Mouse (Mus musculus): Measurements from ENCODE around the gene Pias1.

Pias1 gene

DNA sequence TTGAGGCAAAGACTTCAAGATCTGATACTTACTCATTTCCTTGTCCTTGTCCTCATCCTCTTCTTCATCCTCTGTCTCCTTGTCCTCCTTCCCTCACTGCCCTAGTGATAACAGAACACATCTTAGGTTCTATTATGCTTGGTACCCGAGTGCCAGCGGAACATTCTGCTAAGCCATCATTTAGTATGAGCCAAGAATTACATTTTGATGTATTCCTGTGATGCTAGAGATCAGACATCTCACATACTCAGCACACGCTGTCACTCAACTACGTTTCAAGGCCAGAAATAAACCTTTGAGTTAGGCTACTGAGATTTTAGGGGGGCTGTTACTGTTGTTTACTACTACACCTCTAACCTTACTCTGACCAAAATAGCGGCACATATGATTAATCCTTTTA lies at the start of gene Pias1:
Gene Pias1 (minus strand): TSS at position 101 of the 400 bp plus-strand sequence.
- no peak for DNase-seq (ENCODE audit: low read depth, low spot score)

DNA sequence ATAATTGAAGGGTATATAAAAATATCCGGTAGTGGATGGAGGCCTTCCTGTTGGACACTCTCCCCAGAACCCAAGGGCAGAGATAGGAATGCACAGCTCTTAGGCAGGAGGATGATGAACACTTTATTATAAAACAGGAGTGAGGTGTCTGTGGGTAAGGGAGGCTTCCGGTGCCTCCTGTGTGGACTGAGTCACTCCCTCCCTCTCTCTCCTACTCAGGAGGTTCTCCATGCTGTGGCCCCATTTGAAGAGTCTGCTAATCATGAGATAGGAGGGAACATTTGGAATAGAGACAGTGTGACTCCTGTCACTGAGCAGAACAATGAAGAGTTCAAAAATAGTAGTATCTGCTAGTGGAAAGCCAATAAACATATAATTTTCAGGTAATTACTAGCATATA lies 47.7 kb upstream of the Pias1 start:
- DNase-seq (ENCODE audit: low read depth, low spot score), result no peak

DNA sequence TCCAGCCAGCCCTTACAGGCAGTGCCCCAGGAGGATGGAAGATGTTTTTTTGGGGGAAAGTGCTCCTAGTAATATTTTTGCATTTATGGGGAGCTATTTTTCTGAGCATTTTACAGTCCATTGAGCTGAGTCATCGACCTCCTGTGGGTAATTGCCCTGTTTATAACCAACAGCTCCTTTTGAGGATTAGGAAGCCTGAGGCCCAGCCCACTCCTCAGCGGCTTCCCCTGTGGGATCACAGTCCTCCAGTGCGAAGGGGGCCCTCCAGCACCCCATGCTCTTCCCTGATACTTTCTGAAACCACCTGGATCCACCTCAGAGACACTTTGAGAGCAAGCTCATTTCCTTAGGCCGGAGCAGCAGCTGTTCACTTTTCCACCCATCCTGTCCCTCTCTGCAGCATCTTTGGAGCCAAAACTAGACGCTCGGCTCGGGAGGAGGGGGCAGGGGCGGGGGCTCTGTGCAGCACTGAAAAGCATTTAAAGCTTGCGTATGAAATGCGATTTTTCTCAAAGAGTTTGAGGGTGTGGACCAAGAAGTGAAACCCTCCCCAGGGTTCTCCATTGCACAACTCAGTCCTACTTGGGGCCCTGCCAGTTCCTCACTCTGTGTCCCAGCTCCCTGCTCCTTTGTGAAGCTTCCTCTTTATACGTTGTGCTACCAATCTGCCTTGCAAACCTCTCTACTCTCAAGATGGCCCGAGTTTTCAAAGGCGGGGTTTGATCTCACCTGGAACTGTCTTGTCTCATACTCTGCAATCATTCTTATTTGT lies 43.5 kb upstream of the Pias1 start:
- DNase-seq (ENCODE audit: low read depth, low spot score), result no peak

DNA sequence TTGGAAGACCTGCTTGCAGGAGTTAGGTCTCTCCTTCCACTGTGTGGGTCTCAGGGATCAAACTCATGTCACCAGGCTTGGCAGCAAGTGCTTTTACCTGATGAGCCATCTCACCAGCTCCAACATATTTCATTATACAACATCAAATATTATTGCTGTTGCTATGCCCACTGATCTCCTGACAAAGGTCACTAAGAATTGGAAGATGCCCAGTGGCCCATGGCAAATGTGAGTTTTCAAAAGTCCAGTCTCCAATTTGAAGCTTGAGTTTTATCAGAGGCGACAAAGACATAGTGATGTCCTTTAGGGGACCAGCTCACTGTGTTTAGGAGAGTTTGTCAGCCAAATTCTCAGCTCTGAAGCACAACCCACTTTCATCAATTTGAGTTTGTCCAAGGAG lies 34.8 kb upstream of the Pias1 start:
- DNase-seq (ENCODE audit: low read depth, low spot score), result no peak

DNA sequence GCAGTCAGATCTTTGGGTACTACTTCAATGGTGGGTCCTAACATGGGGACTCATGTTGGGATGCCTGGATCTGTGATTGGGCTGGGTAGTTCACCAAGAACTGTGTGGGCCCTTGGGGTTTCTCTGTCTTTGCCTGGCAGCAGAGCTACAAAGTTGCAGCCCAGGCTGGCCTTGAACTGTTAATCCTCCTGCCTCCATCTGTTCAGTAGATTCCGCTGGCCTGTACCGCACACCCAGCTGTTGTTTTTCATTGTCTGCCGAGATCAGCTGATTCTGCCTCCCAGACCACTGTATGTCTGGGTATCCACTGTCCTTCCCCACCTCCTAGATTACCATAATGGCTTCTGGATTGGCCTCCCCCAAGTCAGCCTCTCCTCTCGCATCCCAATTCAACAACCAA lies 19.6 kb upstream of the Pias1 start:
- DNase-seq (ENCODE audit: low read depth, low spot score), result no peak

DNA sequence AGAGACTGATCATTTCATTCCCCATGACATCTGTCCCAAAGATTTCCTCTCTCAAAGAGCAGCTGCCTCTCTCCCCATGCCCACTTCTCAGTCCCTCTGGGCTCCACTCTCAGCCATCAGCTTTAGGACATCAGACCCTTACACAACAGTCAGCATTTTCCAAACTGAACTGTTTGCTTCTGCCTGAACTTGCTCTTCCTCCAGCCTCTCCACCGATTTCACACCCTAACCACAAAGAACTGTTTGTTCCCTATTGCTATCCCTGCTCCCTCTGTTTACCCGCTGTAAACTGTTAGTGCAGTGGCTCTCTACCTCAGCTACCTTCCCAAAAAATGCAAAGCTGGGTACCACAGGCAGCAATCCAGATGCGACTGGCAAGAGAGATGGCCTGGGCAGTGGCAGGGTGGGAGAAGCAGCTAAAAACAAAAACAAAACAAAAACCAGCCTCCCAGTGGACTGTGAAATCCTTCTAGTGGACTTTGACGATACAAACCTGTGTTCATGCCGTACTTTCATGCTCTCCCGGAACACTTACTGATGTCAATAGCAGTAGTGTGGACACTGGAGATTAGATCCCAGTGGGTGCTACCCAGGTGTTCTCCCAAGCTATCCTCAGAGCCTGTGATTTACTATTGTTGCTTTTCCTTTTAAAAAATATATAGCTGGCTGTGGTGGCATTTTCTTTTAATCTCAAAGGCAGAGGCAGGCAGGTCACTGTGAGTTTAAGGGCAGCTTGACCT lies 18.5 kb upstream of the Pias1 start:
- no peak for DNase-seq (ENCODE audit: low read depth, low spot score)

DNA sequence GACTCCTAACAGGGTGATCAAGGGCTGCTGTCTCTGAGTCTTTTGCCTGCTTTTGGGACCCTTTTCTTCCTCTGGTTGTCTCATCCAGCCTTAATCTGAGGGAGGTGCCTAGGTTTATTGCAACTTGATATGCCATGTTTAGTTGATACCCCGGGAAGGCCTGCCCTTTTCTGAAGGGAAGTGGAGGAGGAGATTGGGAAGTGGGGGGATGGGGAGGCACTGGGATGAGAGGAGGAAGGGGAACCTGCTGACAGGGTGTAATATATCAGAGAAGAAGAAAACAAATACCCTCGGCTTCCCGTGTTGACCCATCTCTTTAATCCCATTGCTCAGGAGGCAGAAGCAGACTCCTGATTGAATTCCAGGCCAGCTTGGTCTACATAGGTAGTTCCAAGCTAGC lies 10.8 kb upstream of the Pias1 start:
- DNase-seq (ENCODE audit: low read depth, low spot score), result no peak

DNA sequence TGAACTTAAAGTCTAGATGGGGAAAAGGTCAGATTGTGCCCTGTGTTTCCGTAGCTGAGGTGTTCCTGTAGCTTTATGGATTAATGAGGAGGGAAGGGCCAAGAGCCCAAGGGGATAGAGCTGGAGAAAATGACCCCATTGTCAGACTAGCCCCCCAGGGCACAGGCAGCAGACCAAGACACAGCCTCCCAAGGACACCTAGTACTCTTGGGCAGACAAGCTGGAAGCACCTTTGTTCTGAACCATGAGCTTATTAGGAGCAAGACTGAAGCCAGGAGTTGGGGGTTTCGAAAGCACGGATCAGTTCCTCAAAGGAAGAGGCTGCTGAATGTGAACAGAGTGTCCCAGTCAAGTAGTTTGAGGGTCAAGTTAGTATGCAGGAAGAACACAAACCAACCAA lies 9.9 kb upstream of the Pias1 start:
- DNase-seq (ENCODE audit: low read depth, low spot score), result no peak

DNA sequence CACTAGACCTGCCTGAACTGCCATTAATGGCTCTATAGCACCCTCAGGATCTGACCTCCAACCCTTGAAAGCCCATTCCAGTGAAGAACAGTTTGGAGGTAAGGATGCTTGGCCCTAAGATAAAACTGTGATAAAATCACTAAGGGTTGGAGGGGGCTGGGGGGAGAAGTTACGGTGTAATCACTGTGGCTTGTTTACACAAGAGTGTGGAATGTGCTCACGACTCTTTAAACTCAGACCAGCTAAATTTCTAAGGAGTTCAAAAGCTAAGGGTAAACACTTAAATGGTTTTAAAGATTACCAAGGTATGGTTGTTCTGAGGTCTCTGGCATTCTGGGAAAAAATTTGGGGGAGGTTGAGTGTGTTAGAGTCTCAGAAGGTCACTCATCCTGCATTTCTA lies 7.5 kb upstream of the Pias1 start:
- DNase-seq (ENCODE audit: low read depth, low spot score), result no peak

DNA sequence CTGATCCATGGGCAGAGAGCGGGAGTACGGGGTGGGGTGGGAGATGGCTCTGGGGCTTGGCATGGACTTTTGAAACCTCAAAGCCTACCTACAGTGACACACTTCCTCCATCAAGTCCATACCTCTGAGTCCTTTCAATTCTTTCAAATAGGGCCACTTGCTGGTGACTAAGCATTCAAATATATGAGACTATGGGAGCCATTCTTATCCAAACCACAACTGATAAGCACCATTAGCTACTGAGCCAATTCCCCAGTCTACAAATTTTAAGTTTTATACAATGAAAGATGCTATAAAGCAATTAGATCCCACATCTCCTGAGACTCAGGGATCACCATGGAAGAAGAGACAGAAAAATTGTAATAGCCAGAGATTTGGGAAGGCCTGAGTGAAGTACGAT lies 2.4 kb upstream of the Pias1 start:
- DNase-seq (ENCODE audit: low read depth, low spot score), result no peak

DNA sequence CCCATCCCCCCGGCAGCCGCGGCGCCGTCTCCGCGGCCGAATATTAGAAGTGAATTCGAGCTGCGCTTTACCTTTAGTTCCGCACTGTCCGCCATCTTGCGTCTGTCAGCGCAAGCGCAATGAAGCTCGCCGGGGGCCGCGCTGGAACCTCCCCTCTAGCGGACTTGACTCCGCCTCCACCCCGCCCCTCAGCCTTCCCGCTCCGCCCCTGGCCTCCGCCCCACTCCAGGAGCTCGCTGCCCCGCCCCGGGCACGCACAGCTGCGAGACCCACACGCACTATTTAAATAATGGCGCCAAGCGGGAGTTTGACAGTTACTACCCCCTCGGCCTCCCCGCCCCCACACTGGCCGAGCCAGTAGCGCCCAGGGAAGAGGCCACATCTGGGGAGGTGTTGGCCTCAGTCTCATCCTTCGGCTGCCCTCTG lies 6.9 kb downstream of the Pias1 start:
- peak; percentile 86 for DNase-seq (ENCODE audit: low read depth, low spot score)

DNA sequence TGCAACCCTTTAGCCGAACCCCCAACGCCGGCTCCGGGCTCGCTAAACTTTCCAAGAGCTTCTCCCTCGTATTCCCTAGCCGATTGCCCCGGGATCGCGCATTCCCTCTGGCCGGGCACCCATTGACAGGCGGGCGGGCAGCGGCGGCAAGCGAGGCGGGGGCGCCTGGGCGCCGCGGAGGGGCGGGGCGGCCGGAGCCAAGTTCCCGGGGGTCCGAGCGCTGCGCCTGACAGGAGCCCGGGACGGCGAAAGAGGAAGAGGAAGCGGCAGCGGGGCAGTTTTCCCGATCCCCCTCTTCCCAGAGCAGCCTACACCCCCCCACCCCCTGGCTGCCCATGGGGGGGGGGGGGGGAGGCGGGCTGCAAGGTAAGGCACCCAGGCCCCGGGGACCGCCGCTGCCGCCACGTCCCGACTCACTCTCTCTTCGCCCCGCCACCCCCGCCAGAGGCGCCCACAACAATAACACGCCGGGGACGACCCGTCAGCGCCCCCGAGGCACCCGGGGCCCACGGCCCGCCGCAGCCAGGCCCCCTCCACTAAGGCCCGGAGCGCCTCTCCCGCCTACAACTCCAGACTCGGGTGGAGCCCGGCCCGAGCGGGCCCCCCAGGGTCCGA lies 7.5 kb downstream of the Pias1 start:
- no peak for DNase-seq (ENCODE audit: low read depth, low spot score)

DNA sequence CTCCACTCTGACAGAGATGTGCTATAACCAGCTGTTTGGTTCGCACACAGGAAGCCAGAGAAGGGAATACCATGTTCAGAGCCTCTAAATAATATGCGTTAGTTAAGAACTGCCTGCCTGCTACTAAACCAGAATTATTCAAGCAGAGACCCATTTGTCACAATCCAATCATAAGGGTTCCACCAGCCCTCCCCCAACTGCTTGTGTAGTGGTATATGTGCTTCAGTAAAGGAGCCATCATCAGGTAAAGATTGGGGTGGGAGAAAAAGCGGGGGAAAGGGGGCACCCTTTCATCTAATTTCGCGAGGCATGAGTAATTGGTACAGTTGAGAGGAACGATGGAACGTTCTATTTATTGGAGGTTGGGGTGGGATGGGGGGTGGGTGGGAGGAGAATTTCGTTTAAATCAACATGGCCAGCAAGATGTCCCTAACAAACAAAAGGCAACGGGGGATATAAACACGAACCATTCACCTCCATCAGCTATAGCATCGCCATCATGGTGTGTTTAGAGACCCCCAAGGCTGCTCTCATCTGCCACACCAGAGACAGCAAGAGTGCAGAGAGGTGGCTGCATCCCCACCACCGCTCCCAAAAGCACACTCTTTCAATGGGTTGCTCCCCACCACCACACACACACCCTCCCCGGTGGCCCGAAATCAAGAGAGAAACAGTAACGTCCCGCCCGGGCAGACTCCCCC lies 8.1 kb downstream of the Pias1 start:
- DNase-seq (ENCODE audit: low read depth, low spot score), result no peak

DNA sequence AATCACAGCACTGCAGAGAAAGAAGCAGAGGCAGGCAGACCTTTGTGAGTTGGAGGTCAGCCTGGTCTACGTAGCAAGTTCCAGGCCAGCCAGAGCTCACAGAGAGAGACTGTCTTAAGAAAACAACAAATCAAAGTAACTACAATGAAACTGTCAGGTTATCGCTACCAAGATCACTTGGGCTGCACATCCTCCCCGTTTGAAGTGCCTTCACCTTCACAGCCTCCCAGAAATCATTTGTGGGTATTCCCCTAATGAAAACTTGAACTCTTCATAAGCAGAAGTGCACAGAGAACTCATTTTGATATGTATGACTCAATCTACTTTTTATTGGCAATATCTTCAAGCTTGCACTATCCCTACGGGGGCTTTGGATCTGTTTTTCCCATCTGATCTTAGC lies 10.6 kb downstream of the Pias1 start:
- no peak for DNase-seq (ENCODE audit: low read depth, low spot score)

DNA sequence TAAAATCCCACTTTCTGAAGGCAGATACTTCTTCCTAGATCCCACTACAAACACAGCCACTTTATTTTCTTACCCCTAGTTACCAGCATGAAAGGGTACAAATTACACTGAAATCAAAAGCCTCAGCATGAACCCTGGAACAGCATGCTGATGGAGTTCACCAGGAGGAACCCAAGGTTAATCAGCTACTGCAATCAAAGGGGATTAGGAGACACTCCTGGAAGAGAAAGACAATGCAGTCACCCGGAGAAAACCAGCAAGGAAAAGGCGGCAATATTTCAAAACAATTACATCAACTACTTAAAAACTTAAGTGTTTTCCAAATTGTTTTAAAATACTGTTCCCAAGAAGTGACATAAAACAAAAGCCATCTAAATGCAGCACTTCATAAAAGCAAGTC lies 11.9 kb downstream of the Pias1 start:
- DNase-seq (ENCODE audit: low read depth, low spot score), result no peak

DNA sequence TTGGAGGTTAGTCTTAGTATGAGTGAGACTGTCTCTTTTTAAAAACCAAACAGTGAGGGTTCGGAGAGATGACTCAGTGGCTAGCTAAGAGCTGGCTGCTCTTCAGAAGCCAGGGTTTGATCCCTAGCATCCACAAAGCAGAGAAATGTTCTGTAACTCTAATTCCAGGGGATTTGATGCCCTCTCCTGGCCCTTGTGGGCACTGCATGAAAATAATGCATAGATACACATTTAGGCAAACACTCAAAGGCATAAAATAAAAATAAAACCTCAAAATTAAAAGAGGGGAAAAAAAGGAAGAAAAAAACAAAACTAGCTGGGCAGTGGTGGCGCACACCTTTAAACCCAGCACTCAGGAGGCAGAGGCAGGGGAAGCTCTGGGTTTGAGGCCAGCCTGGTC lies 13.3 kb downstream of the Pias1 start:
- no peak for DNase-seq (ENCODE audit: low read depth, low spot score)

DNA sequence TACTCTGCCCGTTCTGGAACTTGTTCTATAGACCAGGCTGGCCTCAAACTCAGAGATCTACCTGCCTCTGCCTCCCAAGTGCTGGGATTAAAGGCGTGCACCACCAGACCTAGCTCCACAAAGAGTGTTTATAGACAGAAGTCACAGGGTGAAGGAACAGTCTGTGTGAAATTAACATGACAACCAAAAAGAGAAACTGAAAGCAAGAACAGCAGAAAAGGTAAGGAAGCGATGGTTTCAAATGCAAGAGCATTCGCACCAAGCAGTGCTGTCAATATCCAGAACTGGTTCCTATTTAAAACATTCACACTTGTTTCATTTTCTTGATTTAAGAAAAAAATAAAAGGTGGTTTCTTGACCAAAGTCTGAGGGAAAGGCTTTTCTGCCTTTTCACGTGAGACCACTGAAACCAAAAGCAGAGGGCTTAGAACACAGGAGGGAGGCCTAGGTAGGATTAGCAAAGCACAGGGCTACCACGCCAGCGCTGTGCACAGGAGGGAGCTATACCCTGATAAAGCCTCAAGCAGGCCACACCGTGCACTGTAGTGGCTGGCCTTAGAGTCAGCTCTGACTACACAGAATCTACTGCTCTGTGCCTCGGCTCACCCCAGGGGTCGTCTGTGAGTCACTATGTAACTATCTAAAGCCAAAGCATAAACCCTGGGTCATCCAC lies 15.5 kb downstream of the Pias1 start:
- DNase-seq (ENCODE audit: low read depth, low spot score), result no peak

DNA sequence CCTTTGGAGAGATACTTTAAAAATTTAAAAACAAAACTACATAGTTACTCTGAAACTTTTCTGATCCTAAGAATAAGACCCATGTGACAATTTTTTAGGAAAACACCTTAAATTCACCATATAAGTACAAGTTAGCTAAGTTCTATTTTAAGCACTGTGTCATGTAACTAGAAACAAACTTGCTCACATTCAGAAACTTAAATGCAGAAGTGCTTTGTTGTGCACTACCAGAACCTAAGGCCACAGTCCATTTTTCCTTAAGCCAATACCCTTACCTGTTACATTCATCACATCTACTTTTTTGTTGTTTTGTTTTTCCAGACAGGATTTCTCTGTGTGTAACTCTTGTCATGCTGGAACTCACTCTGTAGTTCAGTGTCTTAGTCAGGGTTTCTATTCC lies 17.4 kb downstream of the Pias1 start:
- DNase-seq (ENCODE audit: low read depth, low spot score), result no peak

DNA sequence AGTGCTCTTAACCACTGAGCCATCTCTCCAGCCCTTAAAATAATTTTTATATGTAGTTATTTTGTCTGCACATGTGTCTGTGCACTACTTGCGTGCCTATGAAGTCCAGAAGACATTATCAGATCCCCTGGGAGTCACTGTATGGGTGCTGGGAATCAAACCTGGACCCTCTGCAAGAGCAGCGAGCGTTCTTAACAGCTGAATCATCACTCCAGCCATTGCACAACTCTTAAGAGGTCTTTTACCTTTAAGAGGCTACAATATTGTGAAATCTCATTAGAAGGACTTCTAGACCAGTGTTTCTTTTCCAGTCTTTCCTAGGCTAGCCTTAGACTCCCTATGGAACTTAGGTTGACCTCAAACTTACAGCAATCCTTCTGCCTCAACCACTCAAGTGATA lies 21.7 kb downstream of the Pias1 start:
- no peak for DNase-seq (ENCODE audit: low read depth, low spot score)

DNA sequence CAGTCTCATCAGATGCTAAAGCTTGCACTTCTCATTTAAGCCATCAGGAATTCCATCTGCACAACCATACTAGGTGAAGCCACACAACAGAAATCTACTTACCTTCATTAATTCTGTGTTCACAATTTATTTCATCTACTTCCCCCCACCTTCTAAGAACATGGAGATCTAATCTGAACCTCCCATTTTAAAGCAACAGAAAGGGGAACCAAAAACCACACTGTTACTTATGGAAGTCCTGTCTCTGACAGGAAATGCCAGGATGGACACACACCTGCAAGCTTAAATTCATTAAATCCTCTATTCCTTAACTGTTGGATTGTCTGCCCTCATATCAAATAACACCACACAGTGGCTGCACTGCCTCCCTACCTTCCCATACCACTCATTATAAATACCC lies 35.0 kb downstream of the Pias1 start:
- no peak for DNase-seq (ENCODE audit: low read depth, low spot score)

DNA sequence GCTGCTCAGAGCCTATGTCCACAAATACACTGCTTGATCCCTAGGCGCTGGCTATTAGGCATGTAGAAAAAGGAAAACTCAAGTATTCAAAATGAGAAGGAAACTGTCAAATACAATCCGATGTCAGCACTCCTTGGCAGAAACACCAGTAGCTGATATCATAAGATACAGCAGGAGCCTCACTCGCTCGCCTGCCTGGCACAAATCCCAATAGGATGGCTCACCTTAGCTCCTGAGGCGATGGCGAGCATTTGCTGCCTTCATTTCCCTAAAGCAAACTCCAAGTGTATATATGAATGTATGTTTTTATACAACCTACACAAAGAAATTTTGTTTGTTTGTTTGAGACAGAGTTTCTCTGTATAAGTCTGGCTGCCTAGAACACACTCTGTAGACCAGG lies 42.4 kb downstream of the Pias1 start:
- DNase-seq (ENCODE audit: low read depth, low spot score), result no peak

DNA sequence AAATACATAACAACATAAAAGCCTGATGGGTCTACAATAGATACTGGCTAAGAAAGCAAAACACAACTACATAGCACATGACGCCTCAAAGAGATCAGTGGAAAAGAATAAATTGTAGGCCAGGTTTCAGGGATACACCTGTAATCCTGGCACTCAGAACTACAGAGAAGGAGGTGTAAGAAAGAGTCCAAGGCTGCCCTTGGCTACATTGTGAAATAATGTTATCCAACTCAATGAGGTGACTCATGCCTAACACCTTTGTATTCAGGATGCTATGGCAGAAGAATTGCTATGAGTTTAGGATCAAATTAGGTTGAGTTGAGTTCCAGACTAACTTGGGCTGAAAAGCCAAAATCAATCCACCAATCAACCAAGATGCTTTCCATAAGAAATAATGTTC lies 43.7 kb downstream of the Pias1 start:
- no peak for DNase-seq (ENCODE audit: low read depth, low spot score)
